Mouse (Mus musculus) embryo, embryonic 11.5 days (tissue): ENCODE data around the gene Rfx2.

Experiments
- DNase-seq: peaks from one replicate; pipeline ENCODE4 v3.0.0-alpha.2; 2012; ENCODE audit warnings: low read depth, low spot score

Gene Rfx2

DNA sequence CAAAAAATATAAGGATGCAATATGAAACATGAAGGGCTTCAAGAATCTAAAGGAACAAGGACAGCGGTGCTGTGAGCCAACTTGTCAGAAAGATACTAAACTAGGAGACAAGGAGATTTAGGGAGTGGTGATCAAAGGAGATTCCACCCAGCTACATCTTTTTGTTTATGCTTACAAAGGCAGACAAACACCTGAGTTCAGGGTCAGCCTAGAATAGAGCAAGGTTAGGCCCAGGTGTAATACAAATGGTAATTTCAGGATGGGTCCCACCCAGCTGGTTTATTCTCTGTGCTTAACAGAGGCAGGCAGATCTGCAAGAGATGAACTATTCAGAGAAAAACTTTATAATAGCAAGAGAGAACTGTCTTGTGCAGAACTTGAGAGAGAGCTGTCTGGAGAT is 2.6 kb upstream of the Rfx2 start:
- DNase-seq = no peak

DNA sequence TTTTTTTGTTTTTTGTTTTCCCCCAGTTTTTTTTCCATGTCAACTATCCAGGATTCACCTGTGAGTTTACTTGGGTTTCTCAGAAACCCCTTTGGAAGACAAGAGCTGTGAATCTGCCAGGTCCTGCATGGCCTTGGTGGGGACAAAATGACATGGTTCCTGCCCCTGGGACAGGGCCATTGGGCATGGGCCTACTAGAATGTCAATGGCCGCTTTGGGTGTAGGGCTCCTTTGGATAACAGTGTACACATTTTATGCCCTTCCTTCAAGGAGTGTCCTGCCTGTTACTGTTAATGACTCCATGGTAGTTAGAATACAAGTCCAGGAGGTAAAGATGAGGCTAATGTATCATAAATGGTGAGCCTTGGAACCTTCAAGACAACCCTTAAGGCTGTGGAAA is 2.1 kb upstream of the Rfx2 start:
- no peak for DNase-seq

DNA sequence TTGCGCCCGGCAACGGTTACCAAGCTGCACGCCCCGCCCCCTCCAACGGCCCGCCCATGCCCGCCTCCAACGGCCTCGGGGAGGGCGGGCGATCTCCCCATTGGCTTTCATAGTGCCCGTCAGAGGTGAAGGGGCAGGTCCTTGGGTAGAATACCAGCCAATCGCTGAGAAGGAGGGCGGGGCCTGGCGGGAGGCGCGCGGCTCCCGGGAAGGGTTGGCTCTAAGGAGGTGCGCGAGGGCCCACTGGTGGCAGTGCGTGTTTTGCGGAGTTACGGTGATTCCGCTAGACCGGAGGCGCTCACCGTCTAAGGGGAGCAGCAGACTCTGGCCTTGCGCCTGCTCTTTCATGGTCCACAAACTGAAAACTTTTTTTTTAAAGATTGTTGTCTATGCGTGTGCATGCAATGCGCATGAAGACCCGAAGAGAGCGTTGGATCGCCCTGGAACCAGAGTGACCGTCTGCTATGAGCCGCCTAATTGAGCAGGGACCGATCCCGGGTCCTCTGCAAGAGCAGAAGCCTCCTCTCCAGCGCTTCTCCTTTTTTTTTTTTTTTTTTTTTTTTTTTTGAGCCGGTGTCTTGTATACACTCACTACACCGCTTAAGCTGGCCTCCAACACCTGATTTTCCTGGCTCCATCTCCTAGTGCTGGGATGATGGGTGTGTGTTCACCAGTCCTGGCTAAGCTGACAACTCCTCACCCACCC is 451 bp upstream of the Rfx2 start:
- peak; percentile 96 for DNase-seq

DNA sequence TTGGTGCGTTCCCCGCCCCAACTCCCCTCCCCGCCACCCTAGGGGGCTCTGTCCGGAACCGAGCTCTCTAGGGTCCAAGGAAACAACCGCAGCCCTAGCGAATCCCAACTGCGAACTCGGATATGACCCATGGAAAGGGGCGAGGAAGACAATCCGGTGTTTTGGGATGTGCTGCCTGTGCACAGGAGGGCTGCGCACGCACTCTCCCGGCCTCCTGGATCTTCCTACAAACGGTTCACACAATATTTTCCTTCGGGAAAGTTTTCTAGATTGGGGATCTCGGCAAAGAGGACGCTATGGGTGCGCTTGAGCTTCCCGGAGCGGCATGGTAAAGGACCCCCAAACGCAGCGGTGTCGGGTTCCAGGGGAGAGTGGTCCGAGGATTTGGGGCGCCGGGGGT is 1.0 kb downstream of the Rfx2 start:
- no peak for DNase-seq

DNA sequence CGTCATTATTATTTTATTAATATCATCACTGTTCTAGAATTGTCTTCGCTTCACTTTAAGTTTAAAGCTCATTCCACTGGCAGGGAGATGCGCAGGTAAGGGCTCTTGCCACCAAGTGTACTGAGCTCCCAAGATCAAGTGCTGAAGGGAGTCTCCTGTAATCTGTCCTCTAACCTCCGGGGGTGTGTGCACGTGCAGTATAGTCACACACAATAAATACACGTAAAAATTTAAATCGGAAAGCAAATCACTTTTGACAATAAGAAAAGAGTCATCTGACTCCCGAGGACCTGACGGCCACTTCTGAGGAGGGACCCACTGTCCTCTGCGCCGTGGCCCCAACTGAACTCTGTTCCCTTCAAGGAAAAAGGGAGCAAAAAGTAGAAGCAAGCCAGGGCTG is 1.6 kb downstream of the Rfx2 start:
- DNase-seq = no peak

DNA sequence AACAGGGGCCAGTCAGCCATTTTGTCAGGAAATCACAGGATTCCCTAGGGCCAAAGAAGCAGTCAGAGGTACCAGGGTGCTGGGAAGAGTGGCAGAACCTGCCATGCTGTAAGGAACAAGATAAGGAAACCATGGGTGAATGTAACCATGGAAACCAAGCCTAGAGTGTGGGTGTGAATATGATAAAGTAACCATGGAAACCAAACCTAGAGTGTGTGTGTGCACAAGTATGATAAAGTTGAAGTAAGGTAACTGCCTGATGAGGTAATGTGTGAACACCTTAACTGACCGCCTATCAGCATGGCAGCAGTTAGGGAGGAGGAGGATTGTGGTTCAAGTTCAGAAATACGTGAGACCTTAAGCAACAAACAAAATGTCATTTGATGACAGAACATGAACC is 4.1 kb downstream of the Rfx2 start:
- DNase-seq = no peak

DNA sequence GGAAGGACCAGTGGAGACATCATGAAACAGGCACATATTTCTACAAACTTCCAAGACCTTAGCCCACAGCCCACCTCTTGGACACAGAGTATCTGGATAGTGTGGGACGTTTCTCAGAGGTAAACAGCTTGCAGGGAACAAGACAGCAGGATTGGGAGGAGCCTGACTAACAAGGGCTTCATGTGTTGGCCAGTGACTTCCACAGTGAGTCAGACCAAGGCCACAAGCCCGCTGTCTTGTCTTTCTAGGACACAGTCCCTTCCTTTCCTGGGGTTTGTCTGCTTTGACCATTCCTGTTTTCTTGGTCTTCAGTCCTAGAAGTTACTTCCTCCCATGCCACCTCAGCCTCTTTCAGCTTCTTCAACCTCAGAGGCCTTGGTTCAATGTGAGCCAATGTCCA is 7.5 kb downstream of the Rfx2 start:
- no peak for DNase-seq

DNA sequence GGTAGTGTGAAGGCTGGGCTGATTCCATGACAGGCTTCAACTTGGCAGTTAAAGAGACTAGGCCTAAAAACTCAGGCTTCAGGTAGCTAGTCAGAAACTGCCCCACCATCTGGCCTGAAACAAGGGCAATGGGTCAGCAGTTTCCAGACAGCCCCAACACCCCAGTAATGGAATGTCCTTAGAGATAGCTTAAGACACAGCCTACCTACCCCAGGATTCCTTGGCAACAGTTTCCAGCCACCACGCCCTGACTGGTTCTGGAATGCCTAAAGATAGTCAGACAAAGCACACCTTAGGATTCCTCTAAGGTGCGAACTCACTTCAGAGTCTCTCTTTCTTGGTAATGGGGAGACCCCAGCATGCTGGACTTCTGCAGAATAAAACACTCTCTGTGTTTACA is 8.4 kb downstream of the Rfx2 start:
- DNase-seq = no peak

DNA sequence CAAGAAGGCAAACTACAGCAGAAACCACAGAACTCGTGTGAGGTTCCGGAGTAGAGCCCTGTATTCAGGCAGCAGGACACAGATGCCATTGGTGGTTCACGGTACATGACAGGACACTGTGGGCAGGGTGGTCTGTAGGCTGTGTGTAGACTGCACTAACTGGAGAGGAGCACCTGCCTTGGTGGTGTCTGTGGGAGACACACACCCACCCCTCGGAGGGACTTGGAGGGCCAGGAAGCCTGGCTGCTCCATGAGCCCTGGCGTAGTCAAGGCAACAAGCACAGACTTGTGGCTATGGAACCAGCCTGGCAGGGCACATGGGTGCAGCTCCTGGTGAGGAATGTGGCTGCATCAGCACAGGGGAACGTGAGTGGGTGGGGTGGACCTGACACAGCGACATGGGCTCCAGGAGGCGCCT is 11.1 kb downstream of the Rfx2 start:
- DNase-seq = no peak

DNA sequence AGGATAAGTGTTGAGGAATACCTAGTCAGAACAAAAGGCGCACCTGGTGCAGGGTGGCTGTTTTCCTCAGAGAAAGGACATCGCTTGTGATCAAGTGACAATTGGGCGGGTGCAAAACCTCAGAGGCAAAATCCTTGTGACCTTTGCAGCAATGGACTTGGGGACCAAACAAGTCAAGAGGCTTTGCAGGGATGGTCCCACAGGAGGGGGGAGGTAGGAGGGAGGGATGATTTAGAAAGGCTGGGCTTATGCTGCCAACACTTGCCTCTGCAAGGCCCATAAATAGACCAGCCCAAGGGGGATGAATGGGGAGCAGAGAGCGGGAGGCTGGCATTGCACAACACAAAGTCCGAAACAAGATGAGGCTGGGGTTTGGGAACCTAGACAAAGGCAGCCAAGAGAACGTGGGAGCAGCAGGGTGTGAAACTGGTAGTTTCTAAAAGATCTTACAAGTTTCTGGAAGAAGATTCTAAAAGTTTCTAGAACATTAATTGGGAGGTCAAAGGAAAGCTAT is 11.7 kb downstream of the Rfx2 start:
- DNase-seq = no peak

DNA sequence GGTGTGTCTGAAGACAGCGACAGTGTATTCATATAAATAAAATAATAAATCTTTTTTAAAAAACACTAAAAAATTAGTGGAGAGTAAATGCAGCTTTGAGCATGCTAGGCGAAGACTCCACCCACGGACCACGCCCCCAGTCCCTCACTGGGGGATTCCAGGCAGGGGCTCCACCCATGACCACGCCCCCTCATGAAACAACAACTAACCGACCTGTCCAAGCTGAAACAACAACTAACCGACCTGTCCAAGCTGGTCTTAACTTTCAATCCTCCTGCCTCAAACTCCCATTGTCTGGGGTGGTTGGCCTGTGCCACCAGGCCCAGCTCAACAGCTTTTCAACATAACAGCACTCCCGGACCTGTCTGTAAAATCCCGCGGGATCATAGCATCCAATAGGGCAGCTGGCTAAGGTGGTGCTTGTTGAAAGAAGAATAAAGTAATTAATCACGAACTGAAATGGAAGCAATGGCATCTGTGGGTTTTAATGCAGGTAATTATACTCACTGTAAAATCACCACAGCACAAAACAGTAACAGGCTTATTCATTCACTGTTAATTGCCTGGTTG is 12.7 kb downstream of the Rfx2 start:
- no peak for DNase-seq

DNA sequence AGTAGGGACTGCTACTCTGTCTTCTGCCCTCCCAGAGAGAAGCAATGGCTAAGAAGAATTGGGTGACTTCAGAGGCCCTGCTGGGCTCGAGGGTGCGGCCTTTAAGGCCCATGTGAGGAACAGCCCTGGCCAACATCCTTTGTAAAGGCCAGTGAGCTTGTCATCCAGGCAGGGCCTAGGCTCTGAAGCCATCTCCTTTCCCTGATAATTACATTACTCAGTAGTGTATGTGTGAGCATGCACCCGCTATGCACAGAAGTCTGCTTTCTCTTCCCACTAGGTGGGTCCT is 15.8 kb downstream of the Rfx2 start:
- DNase-seq = no peak

DNA sequence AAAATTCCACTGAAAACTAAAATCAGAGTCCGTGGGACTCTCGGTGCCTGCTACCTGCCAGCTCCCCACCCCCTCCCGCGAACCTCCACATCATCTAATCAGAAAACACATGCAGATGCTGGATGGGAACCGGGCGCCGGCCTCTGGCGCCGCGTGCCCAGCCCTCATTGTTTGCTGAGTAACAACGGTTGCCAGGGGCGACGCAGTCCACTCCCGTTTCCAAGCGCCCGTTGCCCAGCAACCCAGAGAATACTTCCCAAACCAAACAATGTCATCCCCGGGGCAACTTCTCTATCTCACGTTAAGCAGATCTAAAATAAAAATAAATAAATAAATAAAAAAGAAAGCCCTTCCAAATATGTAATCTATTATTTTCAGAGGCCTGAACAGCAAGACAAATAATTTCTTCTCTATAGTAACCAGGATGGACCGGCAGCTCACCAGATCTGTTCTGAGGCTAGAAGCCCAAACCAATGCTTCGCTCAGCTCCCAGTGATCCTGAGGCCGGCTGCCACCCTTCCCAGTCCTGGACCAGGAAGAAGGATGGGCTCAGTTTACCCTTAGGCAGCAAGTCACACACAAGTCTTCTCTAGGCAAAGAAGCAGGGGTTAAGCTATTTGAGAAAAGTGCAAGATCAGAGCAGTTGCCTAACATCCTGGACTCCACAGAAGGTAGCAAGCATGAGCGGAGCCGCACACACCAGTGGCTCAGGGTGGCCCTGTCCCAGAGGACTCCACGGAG is 16.3 kb downstream of the Rfx2 start:
- DNase-seq = peak; percentile 80

DNA sequence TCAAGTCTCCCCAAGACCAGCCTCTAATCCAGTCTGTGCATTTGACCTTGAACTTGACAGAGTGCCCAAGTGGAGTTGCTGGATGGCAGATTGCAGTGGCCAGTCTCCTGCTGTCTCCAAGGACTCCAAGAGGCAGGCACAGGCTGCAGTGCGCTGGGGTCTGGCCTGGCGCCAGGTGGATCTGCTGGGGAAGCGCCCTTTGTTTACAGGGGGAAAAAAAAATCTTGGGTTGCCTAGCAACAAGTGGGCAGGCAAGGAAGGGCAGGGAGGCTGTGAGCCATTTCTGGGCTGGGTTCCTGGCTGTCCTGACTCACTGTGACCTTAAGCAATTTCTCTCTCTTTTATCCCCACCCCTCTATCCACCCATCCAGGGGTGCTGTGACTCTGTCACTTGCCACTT is 20.6 kb downstream of the Rfx2 start:
- DNase-seq = peak; percentile 63

DNA sequence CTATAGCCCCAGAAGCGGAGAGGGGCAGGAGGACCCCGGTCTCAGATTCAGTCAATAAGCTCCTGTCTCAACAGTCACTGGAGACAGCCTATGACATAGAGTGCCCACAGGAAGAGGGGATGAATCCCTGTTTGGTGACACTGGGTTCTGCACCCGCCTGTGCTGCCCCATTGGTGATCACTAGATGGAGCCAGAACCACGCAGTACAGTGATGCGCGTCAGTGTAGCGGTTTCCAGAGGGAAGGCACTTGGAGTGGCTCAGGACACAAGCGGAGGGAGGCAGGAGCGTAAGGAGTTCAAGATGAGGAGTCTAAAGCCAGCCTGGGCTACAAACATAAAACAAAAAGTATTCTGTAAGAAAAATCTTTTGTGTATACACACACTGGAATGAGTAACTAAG is 22.3 kb downstream of the Rfx2 start:
- peak; percentile 65 for DNase-seq

DNA sequence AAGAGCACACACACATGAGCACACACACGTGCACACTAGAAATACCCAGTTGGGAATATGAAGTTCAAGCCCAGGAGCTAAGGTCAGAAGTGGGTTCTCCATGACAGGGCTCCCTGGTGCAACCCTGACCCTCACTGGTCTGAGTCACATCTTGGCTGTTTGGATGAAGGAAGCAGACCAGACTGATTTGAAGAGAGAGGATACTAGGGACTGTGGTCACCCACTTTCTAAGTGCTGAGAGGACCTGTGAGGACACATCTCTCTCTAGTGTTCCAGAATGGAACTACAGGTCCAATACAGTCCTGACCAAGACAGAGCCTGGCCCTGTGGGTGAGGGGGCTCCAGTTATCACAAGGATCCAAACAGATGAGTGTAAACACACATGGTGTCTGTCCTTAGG is 25.0 kb downstream of the Rfx2 start:
- no peak for DNase-seq

DNA sequence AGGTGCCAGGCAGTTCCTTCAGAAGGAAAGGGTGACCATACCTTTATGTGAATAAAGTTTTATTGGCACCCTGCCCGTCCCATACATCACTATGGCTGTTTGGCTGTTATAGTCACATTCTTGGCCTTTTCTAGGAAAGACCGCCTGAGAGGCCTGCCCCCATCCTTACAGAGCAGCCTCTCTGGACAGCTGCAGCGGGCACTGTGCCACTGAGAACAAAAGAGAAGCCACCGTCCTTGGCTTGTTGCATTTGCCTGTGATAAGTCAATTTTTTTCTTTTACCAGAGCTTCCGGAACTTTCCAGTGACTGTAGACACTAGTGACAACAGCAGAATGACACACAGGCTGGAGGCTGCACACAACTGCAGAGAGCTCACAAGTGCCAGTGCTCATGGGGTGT is 25.9 kb downstream of the Rfx2 start:
- DNase-seq = no peak

DNA sequence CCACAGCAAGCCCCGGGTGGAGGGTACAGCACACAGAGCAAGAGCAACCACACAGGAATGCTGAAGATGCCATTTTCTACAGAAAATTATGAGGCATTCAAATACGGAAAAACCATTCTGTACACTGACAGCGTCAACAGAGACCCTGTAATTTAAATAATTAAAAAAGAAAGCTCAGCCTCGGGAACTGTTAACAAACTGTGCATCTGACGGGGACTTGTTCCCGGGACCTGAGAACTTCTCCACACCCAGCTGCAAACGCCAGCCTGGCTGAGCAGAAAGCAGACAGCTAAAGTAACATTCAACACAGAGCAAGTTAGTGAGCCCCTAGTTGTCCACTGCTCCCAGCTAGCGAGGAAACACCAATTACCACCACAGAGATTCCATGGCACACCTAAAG is 28.7 kb downstream of the Rfx2 start:
- DNase-seq = no peak

DNA sequence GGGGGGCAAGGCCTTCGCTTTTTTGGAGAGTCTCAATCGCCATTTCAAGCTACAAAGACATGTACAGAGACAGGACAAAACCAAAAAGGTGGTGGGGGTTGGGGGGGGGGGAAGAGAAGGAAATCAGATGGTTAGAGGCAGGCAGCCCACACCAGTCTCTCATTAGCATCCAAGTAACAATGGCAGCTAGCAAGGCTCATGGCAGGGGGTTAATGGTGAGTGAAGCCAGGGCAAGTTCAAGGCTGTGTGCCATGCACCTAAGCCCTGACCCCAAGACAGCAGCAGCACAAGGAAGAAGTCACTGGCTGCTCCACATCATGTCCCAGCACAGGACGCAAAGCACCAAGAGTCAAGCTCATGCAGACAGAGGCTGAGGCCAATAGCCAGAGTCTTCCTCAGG is 31.5 kb downstream of the Rfx2 start:
- DNase-seq = no peak

DNA sequence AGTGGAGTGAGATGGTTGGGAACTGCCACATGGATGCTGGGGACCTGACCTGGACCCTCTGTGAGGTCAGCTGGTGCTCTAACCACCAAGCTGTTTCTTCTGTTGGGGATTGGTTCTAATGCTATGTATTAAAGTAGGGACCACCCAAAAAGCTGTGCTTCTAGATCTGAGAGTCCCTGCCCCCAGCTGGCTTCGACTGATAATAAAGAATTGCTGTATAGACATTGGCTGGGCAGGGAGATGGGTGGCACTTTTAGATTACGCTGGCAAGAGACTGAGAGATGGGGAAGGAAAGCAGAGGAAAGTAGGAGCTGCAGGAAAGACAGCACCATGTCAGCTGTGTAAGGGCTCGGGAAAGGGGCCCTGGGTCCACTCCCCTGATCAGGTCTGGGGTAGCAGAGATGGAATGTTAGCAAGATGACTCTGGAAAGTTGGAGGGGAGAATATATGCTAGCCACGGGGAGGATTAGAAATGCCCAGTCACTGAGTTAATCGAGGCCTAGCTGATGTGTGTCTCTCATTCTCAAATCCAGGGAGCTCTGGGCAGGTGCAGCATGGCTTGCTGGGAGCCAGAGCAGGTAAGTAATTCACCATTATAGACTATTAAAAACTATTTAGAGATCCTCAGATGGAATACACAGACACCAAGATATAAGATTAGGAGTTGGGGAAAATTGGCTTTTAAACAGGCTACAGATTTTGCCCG is 37.0 kb downstream of the Rfx2 start:
- DNase-seq = no peak

DNA sequence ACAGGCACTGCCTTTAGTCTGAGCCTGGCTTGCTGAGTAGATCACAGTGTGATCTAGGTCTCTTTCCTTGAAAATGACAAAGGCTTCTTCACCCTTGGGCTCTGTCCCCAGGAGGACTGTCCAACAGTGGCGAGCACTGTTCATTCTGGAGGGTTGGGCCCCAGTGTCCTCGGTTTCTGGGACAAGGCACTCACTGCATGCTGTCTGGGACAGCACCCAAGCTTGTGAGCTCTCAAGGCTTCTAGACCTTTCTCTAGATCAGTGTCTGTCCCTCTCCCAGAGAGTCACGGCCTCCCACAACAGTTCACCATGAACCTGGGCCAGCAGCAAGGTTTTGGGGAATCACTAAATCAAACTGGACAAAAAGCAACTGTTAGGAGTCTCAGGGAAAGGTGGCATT is 38.2 kb downstream of the Rfx2 start:
- DNase-seq = no peak

DNA sequence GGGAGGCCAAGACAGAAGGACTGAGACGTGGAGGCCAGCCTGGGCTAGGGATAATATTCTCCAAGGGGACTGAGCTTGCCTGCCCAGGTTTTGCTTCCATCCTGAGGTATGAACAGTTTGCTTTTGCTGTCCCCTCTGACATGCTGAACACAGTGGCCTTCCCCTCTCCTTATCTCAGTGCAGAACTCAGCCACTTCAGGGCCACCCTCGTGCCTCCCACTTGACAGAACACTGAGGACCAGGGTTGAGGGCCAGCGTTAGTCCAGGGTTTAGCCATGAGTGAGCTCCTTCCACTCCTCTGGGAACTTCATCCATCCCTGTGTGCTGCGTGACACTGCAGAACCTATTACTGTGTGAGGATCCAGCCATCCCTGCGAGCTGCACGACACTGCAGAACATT is 41.5 kb downstream of the Rfx2 start:
- DNase-seq = no peak

DNA sequence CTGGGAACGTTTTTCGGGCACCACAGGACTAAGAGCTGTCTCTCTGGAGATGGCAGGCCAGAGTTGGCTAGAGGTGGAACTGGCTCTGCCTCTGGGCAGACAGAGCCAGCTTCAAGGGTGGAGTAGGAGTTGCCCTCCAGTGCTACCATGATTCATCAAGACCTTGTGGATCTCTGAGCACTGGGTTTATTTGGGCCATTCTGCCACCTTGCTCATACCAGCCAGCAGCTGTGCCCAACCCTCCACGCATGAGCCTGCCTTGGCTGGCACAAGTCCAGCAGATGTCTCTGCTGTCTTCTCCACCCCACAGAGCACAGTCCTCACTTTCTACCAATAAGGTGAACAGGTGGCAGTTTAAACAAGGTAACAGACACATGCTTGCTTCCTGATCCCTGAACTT is 41.9 kb downstream of the Rfx2 start:
- DNase-seq = no peak
